16 mouse cellular contexts compared by ENCODE assay signal in genomic region chrX:107264619-107265018, GRCm38 (mm10). TPM values are rescaled to one million over a fixed set of nuclear protein-coding genes. Genes with fewer than 3 reads are reported as not detected.
"Had no signal": no experiment of that assay in that cellular context is flagged by ENCODE, and none has a peak within 500 bp of the region (broad histone marks: within the 10 kb centered on the region; RNA-seq: fewer than 3 reads in every experiment).

No protein-coding gene starts in this region.

- H3K9me3 ChIP-seq: limb, embryonic 12.5 days; midbrain, embryonic 10.5 days; neural tube, embryonic 15.5 days had no signal

- H3K36me3 ChIP-seq: limb, embryonic 12.5 days; midbrain, embryonic 10.5 days; neural tube, embryonic 15.5 days had no signal

- H3K27ac ChIP-seq: limb, embryonic 12.5 days; liver, embryonic 14.5 days; midbrain, embryonic 10.5 days; neural tube, embryonic 15.5 days had no signal

- DNase-seq: kidney, adult 8-10 months; kidney, postnatal 25 days; liver; lung, adult 18-20 months; midbrain, embryonic 14.5 days; thymus, adult 18-20 months; thymus, postnatal 25 days had no signal

- H3K4me2 ChIP-seq: limb, embryonic 12.5 days; neural tube, embryonic 15.5 days had no signal

- H3K27me3 ChIP-seq: neural tube, embryonic 15.5 days had no signal

- H3K4me3 ChIP-seq: limb, embryonic 12.5 days; midbrain, embryonic 10.5 days; myocyte; neural tube, embryonic 15.5 days had no signal

- H3K4me1 ChIP-seq: limb, embryonic 12.5 days; midbrain, embryonic 10.5 days; neural tube, embryonic 15.5 days had no signal

- H3K9ac ChIP-seq: limb, embryonic 12.5 days; liver, embryonic 14.5 days; neural tube, embryonic 15.5 days had no signal

RNA-seq across cellular contexts. Expression of gene Gpr174, which starts 8.9 kb away (rescaled TPM):
- total RNA-seq: layer of hippocampus, postnatal 25 days; left cerebral cortex, postnatal 36 days had no signal
- polyA plus RNA-seq: kidney, embryonic 16.5 days; limb, embryonic 12.5 days; midbrain, embryonic 10.5 days; myocyte; neural tube, embryonic 11.5 days; neural tube, embryonic 15.5 days had no signal
